Mouse (Mus musculus) macrophage (primary cell): ENCODE data around the gene Ddah1. TPM values are rescaled to one million over a fixed set of nuclear protein-coding genes. Genes with fewer than 3 reads are reported as not detected.

ENCODE experiments used
- H3K27ac ChIP-seq: fragments of 350-480 bp; formaldehyde crosslinking; 2 replicates; pipeline ENCODE4 v1.9.0; 2021
- H3K36me3 ChIP-seq: fragments of 350-480 bp; formaldehyde crosslinking; 2 replicates; pipeline ENCODE4 v1.9.0; 2021; ENCODE audit errors: inconsistent target
- H3K4me3 ChIP-seq: fragments of 350-480 bp; formaldehyde crosslinking; 2 replicates; pipeline ENCODE4 v1.9.0; 2021; ENCODE audit errors: inconsistent target
- H3K79me2 ChIP-seq: fragments of 350-480 bp; formaldehyde crosslinking; 2 replicates; pipeline ENCODE4 v1.9.0; 2021; ENCODE audit errors: inconsistent target
- WGBS: methylation state at CpG from one replicate; pipeline ENCODE4 v1.1.7; 2026; ENCODE audit warnings: inconsistent platforms; ENCODE audit not compliant: missing documents; 5-methylcytosine and 5-hydroxymethylcytosine counted together
- polyA plus RNA-seq: library from polyadenylated mRNA; stranded (reverse); fragments of 250-400 nt; gene quantifications from 3 replicates; pipeline ENCODE4 v1.2.4, GENCODE M21; 2018; ENCODE audit warnings: inconsistent platforms

Ddah1 gene
- polyA plus RNA-seq, 1 experiment from 2014 or later: 0.20 TPM

- H3K27ac ChIP-seq: no peak overlapping the region
- H3K4me3 ChIP-seq: no peak overlapping the region
- H3K36me3 ChIP-seq: no peaks in the 10 kb centered on the region
- 100% methylated on average over 1 of the region's 1 CpGs for WGBS
- no peaks in the 10 kb centered on the region for H3K79me2 ChIP-seq
Observed at GRCm38 (mm10) chr3:145816807-145817206, 58.3 kb downstream of the Ddah1 start.

- no peak overlapping the region for H3K27ac ChIP-seq
- no peak overlapping the region for H3K4me3 ChIP-seq
- H3K79me2 ChIP-seq: no peaks in the 10 kb centered on the region
- no peaks in the 10 kb centered on the region for H3K36me3 ChIP-seq
- WGBS: 73% methylated on average over 6 of the region's 6 CpGs
Observed at GRCm38 (mm10) chr3:145817276-145817675, 58.8 kb downstream of the Ddah1 start.

- Histone ChIP-seq H3K36me3 (no peaks in the 10 kb centered on the region), H3K27ac (no peak overlapping the region), H3K79me2 (no peaks in the 10 kb centered on the region), H3K4me3 (no peak overlapping the region)
- WGBS: 46% methylated on average over 2 of the region's 2 CpGs
Observed at GRCm38 (mm10) chr3:145820439-145820838, 62.0 kb downstream of the Ddah1 start.

- no peak overlapping the region for H3K27ac ChIP-seq
- no peaks in the 10 kb centered on the region for H3K79me2 ChIP-seq
- no peaks in the 10 kb centered on the region for H3K36me3 ChIP-seq
- WGBS: 87% methylated on average over 2 of the region's 2 CpGs
- no peak overlapping the region for H3K4me3 ChIP-seq
Observed at GRCm38 (mm10) chr3:145820938-145821337, 62.5 kb downstream of the Ddah1 start.

GRCm38 (mm10) chr3:145822201-145822600, 63.7 kb downstream of the Ddah1 start:
- WGBS: 95% methylated on average over 4 of the region's 4 CpGs
- H3K79me2 ChIP-seq: no peaks in the 10 kb centered on the region
- H3K27ac ChIP-seq: no peak overlapping the region
- no peak overlapping the region for H3K4me3 ChIP-seq
- no peaks in the 10 kb centered on the region for H3K36me3 ChIP-seq

- 93% methylated on average over 4 of the region's 4 CpGs for WGBS
- Histone ChIP-seq H3K36me3 (no peaks in the 10 kb centered on the region), H3K27ac (no peak overlapping the region), H3K79me2 (no peaks in the 10 kb centered on the region), H3K4me3 (no peak overlapping the region)
Observed at GRCm38 (mm10) chr3:145823661-145824060, 65.2 kb downstream of the Ddah1 start.

GRCm38 (mm10) chr3:145825416-145826055, 67.1 kb downstream of the Ddah1 start:
- H3K79me2 ChIP-seq: no peaks in the 10 kb centered on the region
- no peak overlapping the region for H3K4me3 ChIP-seq
- H3K27ac ChIP-seq: no peak overlapping the region
- WGBS: 92% methylated on average over 11 of the region's 11 CpGs
- H3K36me3 ChIP-seq: no peaks in the 10 kb centered on the region

GRCm38 (mm10) chr3:145827191-145828045, 68.9 kb downstream of the Ddah1 start:
- 76% methylated on average over 18 of the region's 18 CpGs for WGBS
- H3K27ac ChIP-seq: no peak overlapping the region
- no peaks in the 10 kb centered on the region for H3K79me2 ChIP-seq
- H3K4me3 ChIP-seq: no peak overlapping the region
- no peaks in the 10 kb centered on the region for H3K36me3 ChIP-seq

- no peak overlapping the region for H3K27ac ChIP-seq
- H3K4me3 ChIP-seq: no peak overlapping the region
- H3K79me2 ChIP-seq: no peaks in the 10 kb centered on the region
- WGBS: 81% methylated on average over 5 of the region's 5 CpGs
- no peaks in the 10 kb centered on the region for H3K36me3 ChIP-seq
Observed at GRCm38 (mm10) chr3:145828906-145829305, 70.4 kb downstream of the Ddah1 start.

- Histone ChIP-seq H3K27ac (no peak overlapping the region), H3K36me3 (no peaks in the 10 kb centered on the region), H3K4me3 (no peak overlapping the region), H3K79me2 (no peaks in the 10 kb centered on the region)
- 43% methylated on average over 8 of the region's 8 CpGs for WGBS
Observed at GRCm38 (mm10) chr3:145833948-145834538, 75.6 kb downstream of the Ddah1 start.

- Histone ChIP-seq H3K79me2 (no peaks in the 10 kb centered on the region), H3K4me3 (no peak overlapping the region), H3K36me3 (no peaks in the 10 kb centered on the region), H3K27ac (no peak overlapping the region)
Observed at GRCm38 (mm10) chr3:145838281-145838680, 79.8 kb downstream of the Ddah1 start.

- 82% methylated on average over 12 of the region's 12 CpGs for WGBS
- Histone ChIP-seq H3K79me2 (no peaks in the 10 kb centered on the region), H3K4me3 (no peak overlapping the region), H3K36me3 (no peaks in the 10 kb centered on the region), H3K27ac (no peak overlapping the region)
Observed at GRCm38 (mm10) chr3:145841961-145842710, 83.7 kb downstream of the Ddah1 start.

- Histone ChIP-seq H3K79me2 (no peaks in the 10 kb centered on the region), H3K27ac (no peak overlapping the region), H3K4me3 (no peak overlapping the region), H3K36me3 (no peaks in the 10 kb centered on the region)
- WGBS: 85% methylated on average over 3 of the region's 3 CpGs
Observed at GRCm38 (mm10) chr3:145843836-145844235, 85.4 kb downstream of the Ddah1 start.

GRCm38 (mm10) chr3:145844891-145845290, 86.4 kb downstream of the Ddah1 start:
- no peaks in the 10 kb centered on the region for H3K36me3 ChIP-seq
- H3K79me2 ChIP-seq: no peaks in the 10 kb centered on the region
- 92% methylated on average over 3 of the region's 3 CpGs for WGBS
- no peak overlapping the region for H3K27ac ChIP-seq
- no peak overlapping the region for H3K4me3 ChIP-seq
